ENCODE assay signal across 21 mouse cellular contexts in the genomic region with DNA sequence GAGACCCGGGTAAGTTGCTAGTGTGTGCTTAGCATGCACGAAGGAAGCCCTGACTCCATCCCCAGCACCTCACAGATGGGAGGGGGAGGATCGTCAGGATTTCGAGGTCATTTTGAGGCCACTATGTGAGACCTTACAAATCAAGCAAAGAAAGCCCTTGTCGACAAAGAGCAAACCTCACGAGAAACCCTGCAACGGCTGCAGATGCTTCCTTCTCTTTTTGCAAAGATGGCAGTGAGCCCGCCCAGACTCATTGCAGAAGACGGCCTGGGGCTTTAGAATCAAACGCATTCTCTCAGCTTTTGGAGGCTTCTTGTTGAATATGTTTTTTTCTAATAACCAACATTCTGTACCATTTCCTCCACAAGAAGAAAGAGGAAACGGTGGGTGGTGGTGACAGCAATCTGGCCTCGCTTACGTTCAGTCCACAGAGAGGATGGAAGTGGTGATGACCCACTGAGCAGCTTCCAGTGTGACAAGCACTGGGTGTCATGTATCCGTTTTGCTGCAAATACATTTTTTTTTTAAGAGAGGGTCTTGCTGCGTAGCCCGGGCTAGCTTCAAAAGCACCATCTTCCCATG. TPM values are rescaled to one million over a fixed set of nuclear protein-coding genes. Genes with fewer than 3 reads are reported as not detected.
A peak's percentile ranks its signal among the peaks of the same experiment; 100 is the strongest.
DNase-seq lines count a peak whose midpoint lies in the region; TF ChIP-seq lines count a peak whose summit lies in the region.
"Had no signal": no experiment of that assay in that cellular context is flagged by ENCODE, and none has a peak within 500 bp of the region (broad histone marks: within the 10 kb centered on the region; RNA-seq: fewer than 3 reads in every experiment).

No protein-coding gene starts in this region.

- DNase-seq in kidney, adult 2 months: peak; percentile 9
- no peak for DNase-seq in kidney, postnatal 14 days
- peak; percentile 38 for DNase-seq in thymus, postnatal 4 days
- DNase-seq in thymus, adult 18-20 months: no peak
- DNase-seq in splenic B cell, adult 2 months (ENCODE audit: low read depth, low spot score): peak; percentile 77
- no peak for DNase-seq in right cerebral cortex, postnatal 14 days
- no peak for DNase-seq in limb, embryonic 10.5 days (ENCODE audit: low spot score)
- DNase-seq: cerebellum, adult 8-10 months; embryo, embryonic 11 days; heart, postnatal 4 days; kidney, postnatal 25 days had no signal

- no peak overlapping the region for H3K27ac ChIP-seq in kidney, adult 2 months (ENCODE audit: insufficient read depth, low read depth, low read length)
- H3K27ac ChIP-seq in macrophage: peak overlapping the region; percentile 91
- no peak overlapping the region for H3K27ac ChIP-seq in limb, embryonic 10.5 days
- H3K27ac ChIP-seq: limb, embryonic 12.5 days; lung, embryonic 15.5 days; midbrain, embryonic 13.5 days; neural tube, embryonic 12.5 days had no signal

- 58% methylated on average over 16 of the region's 16 CpGs for WGBS in kidney, adult 2 months
- 3% methylated on average over 16 of the region's 16 CpGs for WGBS in macrophage (ENCODE audit: missing documents)
- 74% methylated on average over 16 of the region's 16 CpGs for WGBS in limb, embryonic 10.5 days

- H3K4me3 ChIP-seq in kidney, adult 2 months (ENCODE audit: insufficient read depth, low read depth, low read length): no peak overlapping the region
- H3K4me3 ChIP-seq in macrophage (ENCODE audit: inconsistent target): no peak overlapping the region
- H3K4me3 ChIP-seq in limb, embryonic 10.5 days: no peak overlapping the region
- H3K4me3 ChIP-seq: heart, embryonic 12.5 days; limb, embryonic 12.5 days; lung, embryonic 15.5 days; midbrain, embryonic 13.5 days; neural tube, embryonic 12.5 days had no signal

- peaks cover 25% of the 10 kb centered on the region for H3K79me2 ChIP-seq in macrophage (ENCODE audit: inconsistent target)

- no peaks in the 10 kb centered on the region for H3K27me3 ChIP-seq in kidney, adult 2 months (replicated peaks; ENCODE audit: control insufficient read depth, insufficient read depth, low read length)
- no peaks in the 10 kb centered on the region for H3K27me3 ChIP-seq in splenic B cell, adult 2 months (ENCODE audit: control insufficient read depth, insufficient read depth, low read length, poor library complexity, severe bottlenecking)
- H3K27me3 ChIP-seq in limb, embryonic 10.5 days (ENCODE audit: low read depth, poor library complexity, severe bottlenecking): no peaks in the 10 kb centered on the region
- H3K27me3 ChIP-seq: heart, embryonic 12.5 days; limb, embryonic 12.5 days; lung, embryonic 15.5 days; midbrain, embryonic 13.5 days; neural tube, embryonic 12.5 days had no signal

- no peak for TF ChIP-seq POLR2A in kidney, adult 2 months (IDR thresholded peaks at IDR 0.05; ENCODE audit: low read depth, low read length)

- no peaks in the 10 kb centered on the region for H3K36me3 ChIP-seq in kidney, adult 2 months (ENCODE audit: control insufficient read depth, insufficient read depth, low read length)
- no peaks in the 10 kb centered on the region for H3K36me3 ChIP-seq in macrophage (ENCODE audit: inconsistent target)
- H3K36me3 ChIP-seq in splenic B cell, adult 2 months (ENCODE audit: control insufficient read depth, insufficient read depth, low read length, poor library complexity, severe bottlenecking): no peaks in the 10 kb centered on the region
- H3K36me3 ChIP-seq in limb, embryonic 10.5 days: no peaks in the 10 kb centered on the region
- H3K36me3 ChIP-seq: heart, embryonic 12.5 days; limb, embryonic 12.5 days; lung, embryonic 15.5 days; midbrain, embryonic 13.5 days; neural tube, embryonic 12.5 days had no signal

- H3K4me1 ChIP-seq in kidney, adult 2 months (ENCODE audit: control insufficient read depth, insufficient read depth, low read length): peaks cover 9% of the 10 kb centered on the region; the same call in 1 of the 2 replicates
- peaks cover 19% of the 10 kb centered on the region for H3K4me1 ChIP-seq in limb, embryonic 10.5 days

- H3K9me3 ChIP-seq in limb, embryonic 10.5 days (replicated peaks): no peaks in the 10 kb centered on the region
- H3K9me3 ChIP-seq: heart, embryonic 12.5 days; limb, embryonic 12.5 days; lung, embryonic 15.5 days; midbrain, embryonic 13.5 days; neural tube, embryonic 12.5 days had no signal

- no peak for TF ChIP-seq CTCF in kidney, adult 2 months (conservative IDR thresholded peaks at IDR 0.05; ENCODE audit: insufficient read depth, insufficient read length, low read depth, low read length)

RNA-seq across cellular contexts. Expression of gene Rtf2, which starts 2.9 kb away (rescaled TPM):
- 37.7 and 39.9 TPM in 2 replicates for polyA plus RNA-seq in kidney, adult 2 months (2012; rRNA removed)
- 100 to 1,000 TPM in 18 of 26 experiments, 10 to 100 TPM in 8; 73.1 to 320 (median 125) TPM for total RNA-seq in macrophage (2018; cell fraction: chromatin; rRNA removed)
- total RNA-seq in macrophage (2018; cell fraction: cytosol; rRNA removed): 100 to 1,000 TPM; 107 to 184 (median 136) TPM
- total RNA-seq in macrophage (2018; cell fraction: nucleus; rRNA removed): 100 to 1,000 TPM in 13 of 26 experiments, 10 to 100 TPM in 13; 67.4 to 176 (median 100) TPM
- 128 to 215 TPM (median 170 TPM) in 3 replicates for polyA plus RNA-seq in macrophage (2018)
- polyA plus RNA-seq in limb, embryonic 10.5 days (2016; fragmentation: Nextera tagmentation; extraction: Ambion mirVana): 78.6 and 79.5 TPM in 2 replicates

RNA-seq across cellular contexts. Expression of gene Gcnt7, which starts 20.9 kb away (rescaled TPM):
- 0.04 TPM in 1 of 2 replicates, not detected in the other for polyA plus RNA-seq in kidney, adult 2 months (2012; rRNA removed)
- under 1 TPM in 2 of 26 experiments, not detected in 24; 0.46 to 0.50 TPM for total RNA-seq in macrophage (2018; cell fraction: chromatin; rRNA removed)
- not detected for total RNA-seq in macrophage (2018; cell fraction: cytosol; rRNA removed)
- total RNA-seq in macrophage (2018; cell fraction: nucleus; rRNA removed): not detected
- not detected in 3 replicates for polyA plus RNA-seq in macrophage (2018)
- 1.9 and 2.2 TPM in 2 replicates for polyA plus RNA-seq in limb, embryonic 10.5 days (2016; fragmentation: Nextera tagmentation; extraction: Ambion mirVana)
- total RNA-seq: gastrocnemius, adult 18-20 months; heart, postnatal 4 days had no signal
- polyA plus RNA-seq: brain, embryonic 14.5 days had no signal

RNA-seq across cellular contexts. Expression of gene Fam209, which starts 34.9 kb away (rescaled TPM):
- polyA plus RNA-seq in kidney, adult 2 months (2012; rRNA removed): 0.33 TPM in 1 of 2 replicates, not detected in the other
- total RNA-seq in macrophage (2018; cell fraction: chromatin; rRNA removed): 10 to 100 TPM in 10 of 26 experiments, 1 to 10 TPM in 16; 2.2 to 47.7 (median 7.2) TPM
- under 1 TPM in 14 of 26 experiments, not detected in 12; 0.24 to 0.56 (median 0.36) TPM for total RNA-seq in macrophage (2018; cell fraction: cytosol; rRNA removed)
- 10 to 100 TPM in 6 of 26 experiments, 1 to 10 TPM in 20; 1.3 to 17.8 (median 3.5) TPM for total RNA-seq in macrophage (2018; cell fraction: nucleus; rRNA removed)
- 0.55 to 0.76 TPM in 2 of 3 replicates, not detected in the other for polyA plus RNA-seq in macrophage (2018)
- 0.21 TPM in 1 of 2 replicates, not detected in the other for polyA plus RNA-seq in limb, embryonic 10.5 days (2016; fragmentation: Nextera tagmentation; extraction: Ambion mirVana)
- polyA plus RNA-seq: C2C12; intestine, embryonic 14.5 days; limb, embryonic 12.5 days; neural tube, embryonic 12.5 days had no signal

RNA-seq across cellular contexts. Expression of gene Cass4, which starts 43.9 kb away (rescaled TPM):
- polyA plus RNA-seq in kidney, adult 2 months (2012; rRNA removed): 0.22 and 0.30 TPM in 2 replicates
- total RNA-seq in macrophage (2018; cell fraction: chromatin; rRNA removed): 1 to 10 TPM in 14 of 26 experiments, under 1 TPM in 12; 0.19 to 9.7 (median 1.1) TPM
- 1 to 10 TPM in 10 of 26 experiments, under 1 TPM in 16; 0.13 to 4.9 (median 0.87) TPM for total RNA-seq in macrophage (2018; cell fraction: cytosol; rRNA removed)
- 1 to 10 TPM in 17 of 26 experiments, under 1 TPM in 8, not detected in 1; 0.22 to 5.6 (median 1.4) TPM for total RNA-seq in macrophage (2018; cell fraction: nucleus; rRNA removed)
- 0.40 to 3.1 TPM (median 0.60 TPM) in 3 replicates for polyA plus RNA-seq in macrophage (2018)
- polyA plus RNA-seq in limb, embryonic 10.5 days (2016; fragmentation: Nextera tagmentation; extraction: Ambion mirVana): 0.11 and 0.39 TPM in 2 replicates

Comparison
In these comparisons a context has a peak if more than half of its experiments do, and no peak if none do; other contexts are left out.
1. DNase-seq: peak in kidney, adult 2 months (single experiment), thymus, postnatal 4 days (single experiment) and splenic B cell, adult 2 months (single experiment); none in kidney, postnatal 14 days (single experiment), thymus, adult 18-20 months (0 of 2), right cerebral cortex, postnatal 14 days (single experiment) and limb, embryonic 10.5 days (single experiment).